Mouse (Mus musculus) CH12.LX (cell line): ENCODE data around the gene Agtpbp1.

ENCODE experiments used
- CHD1 ChIP-seq: IDR thresholded peaks from 2 replicates; pipeline ENCODE4 v1.6.1; 2012; ENCODE audit warnings: low read depth, low read length, improper control_type of control experiment, inconsistent platforms
- CTCF ChIP-seq, 2 experiments: IDR thresholded peaks in 1 of 2; conservative IDR thresholded peaks in 1 of 2; 2 replicates each; pipeline ENCODE4 v1.5.1; 2011 to 2012; ENCODE audit warnings: low read depth in 2 of 2, low read length in 2 of 2, improper control_type of control experiment in 1 of 2, inconsistent platforms in 1 of 2, mild to moderate bottlenecking in 1 of 2, moderate library complexity in 1 of 2
- EP300 ChIP-seq: IDR thresholded peaks from 2 replicates; pipeline ENCODE4 v1.6.1; 2011; ENCODE audit warnings: low read length, improper control_type of control experiment

GRCm38 (mm10) chr13:59445179-59445578 is 139.8 kb downstream of the Agtpbp1 start:
- no peak for TF ChIP-seq CHD1
- no peak for TF ChIP-seq EP300
- TF ChIP-seq CTCF (conservative IDR thresholded peaks at IDR 0.05 in 1 of 2, IDR thresholded peaks at IDR 0.05 in 1 of 2; ENCODE audit: low read depth in 2 of 2, low read length in 2 of 2) = no peak
